Mouse (Mus musculus) embryonic facial prominence, embryonic 15.5 days (tissue): ENCODE data around the gene Kif1bp. TPM values are rescaled to one million over a fixed set of nuclear protein-coding genes. Genes with fewer than 3 reads are reported as not detected.
"Not testable (repeated sequence)": the region's sequence is repeated elsewhere in the genome, so short reads cannot be mapped to it uniquely, and the experiment has no call there.

ENCODE experiments used
- ATAC-seq: fragments of 200-750 bp; cut with Nextera tagmentation; 2 replicates; pipeline ENCODE4 v1.8.0; 2017; ENCODE audit warnings: low read depth, moderate TSS enrichment; ENCODE audit not compliant: insufficient number of reproducible peaks, low FRiP score, low TSS enrichment
- H3K27ac ChIP-seq: fragments of 300-500 bp; sonication (generic); replicated peaks from 2 replicates; pipeline ENCODE4 v1.5.1; 2015; ENCODE audit warnings: mild to moderate bottlenecking, inconsistent platforms
- H3K27me3 ChIP-seq: fragments of 300-500 bp; sonication (generic); 2 replicates; pipeline ENCODE4 v1.6.1; 2015; ENCODE audit warnings: inconsistent platforms
- H3K36me3 ChIP-seq: fragments of 300-500 bp; sonication (generic); 2 replicates; pipeline ENCODE4 v1.6.1; 2015; ENCODE audit warnings: mild to moderate bottlenecking, inconsistent platforms
- H3K4me1 ChIP-seq: fragments of 300-500 bp; sonication (generic); 2 replicates; pipeline ENCODE4 v1.6.1; 2015; ENCODE audit warnings: inconsistent platforms
- H3K4me2 ChIP-seq: fragments of 300-500 bp; sonication (generic); replicated peaks from 2 replicates; pipeline ENCODE4 v1.6.1; 2015; ENCODE audit warnings: mild to moderate bottlenecking, inconsistent platforms
- H3K4me3 ChIP-seq: fragments of 300-500 bp; sonication (generic); replicated peaks from 2 replicates; pipeline ENCODE4 v1.5.1; 2015; ENCODE audit warnings: mild to moderate bottlenecking, inconsistent platforms
- H3K9ac ChIP-seq: fragments of 300-500 bp; sonication (generic); 2 replicates; pipeline ENCODE4 v1.6.1; 2015; ENCODE audit warnings: inconsistent platforms
- H3K9me3 ChIP-seq: fragments of 300-500 bp; sonication (generic); replicated peaks from 2 replicates; pipeline ENCODE4 v1.6.1; 2016; ENCODE audit warnings: inconsistent platforms
- WGBS: fragments of 180-500 bp; shearing (Covaris S2); methylation state at CpG from one replicate; pipeline ENCODE4 v1.1.7; 2015; 5-methylcytosine and 5-hydroxymethylcytosine counted together
- polyA plus RNA-seq: library from polyadenylated mRNA; unstranded; fragments of >200 nt; fragmentation: Nextera tagmentation; extraction: Ambion mirVana; gene quantifications from 2 replicates; pipeline ENCODE4 v1.2.1, GENCODE M21; 2015

Gene Kif1bp
- polyA plus RNA-seq, 1 experiment from 2014 or later = 43.0 TPM

GRCm38 (mm10) chr10:62588616-62589015 is 10.4 kb upstream of the Kif1bp start:
- H3K9me3 ChIP-seq = no peaks in the 10 kb centered on the region
- no peak overlapping the region for H3K27ac ChIP-seq
- ATAC-seq = no peak
- H3K4me2 ChIP-seq = no peak overlapping the region
- WGBS = 76% methylated on average over 4 of the region's 4 CpGs
- no peaks in the 10 kb centered on the region for H3K4me1 ChIP-seq
- peaks cover 85% of the 10 kb centered on the region for H3K36me3 ChIP-seq
- H3K9ac ChIP-seq = no peak overlapping the region
- no peak overlapping the region for H3K4me3 ChIP-seq
- H3K27me3 ChIP-seq = no peaks in the 10 kb centered on the region

GRCm38 (mm10) chr10:62583245-62583644 is 5.0 kb upstream of the Kif1bp start:
- ATAC-seq = no peak
- H3K9me3 ChIP-seq = no peaks in the 10 kb centered on the region
- H3K36me3 ChIP-seq = peaks cover 75% of the 10 kb centered on the region
- no peak overlapping the region for H3K4me3 ChIP-seq
- H3K27ac ChIP-seq = no peak overlapping the region
- H3K4me1 ChIP-seq = peaks cover 3% of the 10 kb centered on the region; the same call in 1 of the 2 replicates
- H3K9ac ChIP-seq = no peak overlapping the region
- no peak overlapping the region for H3K4me2 ChIP-seq
- H3K27me3 ChIP-seq = no peaks in the 10 kb centered on the region
- WGBS = 94% methylated on average over 1 of the region's 1 CpGs

- Histone ChIP-seq H3K4me2 (no peak overlapping the region), H3K4me1 (peaks cover 3% of the 10 kb centered on the region; the same call in 1 of the 2 replicates), H3K9me3 (no peaks in the 10 kb centered on the region), H3K27me3 (no peaks in the 10 kb centered on the region), H3K4me3 (no peak overlapping the region), H3K36me3 (peaks cover 70% of the 10 kb centered on the region), H3K9ac (no peak overlapping the region), H3K27ac (no peak overlapping the region)
- ATAC-seq = no peak
- WGBS = 85% methylated on average over 7 of the region's 7 CpGs
Observed at GRCm38 (mm10) chr10:62582701-62583100, 4.4 kb upstream of the Kif1bp start.

- WGBS = 87% methylated on average over 17 of the region's 17 CpGs
- no peaks in the 10 kb centered on the region for H3K9me3 ChIP-seq
- H3K4me2 ChIP-seq = no peak overlapping the region
- no peak overlapping the region for H3K9ac ChIP-seq
- no peak for ATAC-seq
- no peak overlapping the region for H3K27ac ChIP-seq
- H3K36me3 ChIP-seq = peaks cover 65% of the 10 kb centered on the region
- no peaks in the 10 kb centered on the region for H3K27me3 ChIP-seq
- H3K4me3 ChIP-seq = no peak overlapping the region
- peaks cover 8% of the 10 kb centered on the region for H3K4me1 ChIP-seq
Observed at GRCm38 (mm10) chr10:62582263-62582662, 4.0 kb upstream of the Kif1bp start.

DNA sequence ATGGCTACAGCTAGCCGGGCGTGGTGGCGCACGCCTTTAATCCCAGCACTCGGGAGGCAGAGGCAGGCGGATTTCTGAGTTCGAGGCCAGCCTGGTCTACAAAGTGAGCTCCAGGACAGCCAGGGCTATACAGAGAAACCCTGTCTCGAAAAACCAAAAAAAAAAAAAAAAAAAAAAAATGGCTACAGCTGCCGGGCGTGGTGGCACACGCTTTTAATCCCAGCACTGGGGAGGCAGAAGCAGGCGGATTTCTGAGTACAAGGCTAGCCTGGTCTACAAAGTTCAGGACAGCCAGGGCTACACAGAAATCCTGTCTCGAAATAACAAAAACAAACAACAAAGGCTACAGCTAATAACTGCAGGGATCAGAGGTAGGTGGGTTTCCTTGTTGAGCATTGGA is 872 bp upstream of the Kif1bp start:
- Histone ChIP-seq H3K36me3 (peaks cover 48% of the 10 kb centered on the region), H3K4me1 (peaks cover 14% of the 10 kb centered on the region)
- not testable (repeated sequence) for H3K4me3 ChIP-seq, H3K27me3 ChIP-seq, ATAC-seq, H3K27ac ChIP-seq, H3K4me2 ChIP-seq, H3K9me3 ChIP-seq, H3K9ac ChIP-seq
- WGBS = 87% methylated on average over 12 of the region's 13 CpGs

DNA sequence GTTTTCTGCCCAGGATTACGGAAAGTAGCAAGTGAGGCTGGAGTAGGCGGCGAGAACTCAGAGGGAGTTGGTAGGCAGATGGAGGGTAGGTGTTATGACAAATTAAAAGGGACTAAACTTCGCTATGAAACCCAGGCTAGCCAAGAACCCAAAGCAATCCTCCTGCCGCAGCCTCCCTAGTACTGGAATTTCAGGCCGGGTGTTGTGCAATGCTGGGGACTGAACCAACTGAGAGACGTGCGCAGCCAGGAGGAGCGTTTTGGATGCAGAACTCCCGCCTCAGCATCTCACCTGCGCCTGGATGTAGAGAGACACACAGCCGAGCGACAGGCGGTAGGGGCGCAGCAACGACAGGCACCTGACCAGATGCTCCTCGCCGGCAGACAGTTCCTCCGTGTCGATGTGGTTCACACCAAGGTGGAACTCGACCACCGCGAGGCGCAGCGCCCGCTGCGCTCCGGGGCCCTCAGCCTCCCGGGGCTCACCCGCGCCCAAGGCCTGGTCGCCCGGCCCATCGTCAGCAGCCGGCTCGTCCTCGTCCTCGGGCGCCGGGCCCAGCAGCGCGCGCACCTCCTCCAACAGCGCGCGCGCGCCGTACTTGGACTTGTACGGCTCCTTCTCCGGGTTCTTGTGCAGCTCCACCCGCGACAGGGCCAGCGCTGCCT is 452 bp downstream of the Kif1bp start:
- Histone ChIP-seq H3K4me3 (peak overlapping the region; percentile 94), H3K4me1 (peaks cover 14% of the 10 kb centered on the region), H3K9me3 (no peaks in the 10 kb centered on the region), H3K36me3 (peaks cover 47% of the 10 kb centered on the region), H3K27me3 (no peaks in the 10 kb centered on the region), H3K27ac (peak overlapping the region; percentile 83), H3K4me2 (peak overlapping the region; percentile 85), H3K9ac (peak overlapping the region; percentile 76)
- WGBS = 1% methylated on average over 54 of the region's 54 CpGs
- ATAC-seq = peak; percentile 78

- H3K4me2 ChIP-seq = no peak overlapping the region
- H3K27me3 ChIP-seq = no peaks in the 10 kb centered on the region
- WGBS = 93% methylated on average over 13 of the region's 13 CpGs
- H3K9ac ChIP-seq = no peak overlapping the region
- H3K36me3 ChIP-seq = peaks cover 41% of the 10 kb centered on the region
- no peak overlapping the region for H3K4me3 ChIP-seq
- ATAC-seq = no peak
- peaks cover 14% of the 10 kb centered on the region for H3K4me1 ChIP-seq
- H3K27ac ChIP-seq = no peak overlapping the region
- no peaks in the 10 kb centered on the region for H3K9me3 ChIP-seq
Observed at GRCm38 (mm10) chr10:62575001-62575400, 3.3 kb downstream of the Kif1bp start.

DNA sequence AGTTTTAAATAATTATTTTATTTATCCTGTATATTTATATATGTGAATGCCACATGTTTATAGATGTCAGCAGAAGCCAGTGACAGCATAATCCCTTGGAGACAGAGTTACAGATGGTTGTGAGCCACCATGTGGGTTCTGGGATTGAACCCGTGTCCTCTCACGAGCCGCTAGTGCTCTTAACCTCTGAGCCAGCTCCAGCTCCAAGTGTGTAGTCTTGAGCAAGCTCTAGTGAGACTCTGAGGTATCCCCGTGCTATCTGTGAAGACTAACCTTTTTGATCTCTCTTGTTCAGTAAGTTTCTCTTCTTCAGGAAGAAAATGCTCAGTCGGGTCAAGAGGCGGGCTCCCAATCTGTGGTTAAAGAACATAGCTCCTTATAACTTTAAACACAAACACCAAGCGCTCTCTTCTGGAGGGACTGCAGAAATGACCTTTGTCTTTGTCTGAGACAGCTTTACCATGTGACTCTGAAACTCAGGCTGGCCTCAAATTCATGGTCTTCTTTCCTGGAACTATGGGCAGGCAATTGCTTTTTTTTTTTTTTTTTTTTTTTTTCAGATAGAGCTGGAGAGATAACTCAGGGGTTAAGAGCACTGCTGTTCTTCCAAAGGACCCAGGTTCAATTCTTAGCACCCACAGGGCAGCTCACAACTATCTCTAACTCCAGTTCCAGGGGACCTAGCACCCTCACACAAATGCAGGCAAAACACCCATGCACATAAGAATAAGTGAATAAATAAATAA is 8.0 kb downstream of the Kif1bp start:
- Histone ChIP-seq H3K27ac (no peak overlapping the region), H3K4me3 (no peak overlapping the region), H3K4me2 (no peak overlapping the region), H3K9me3 (no peaks in the 10 kb centered on the region), H3K36me3 (peaks cover 79% of the 10 kb centered on the region), H3K9ac (no peak overlapping the region), H3K4me1 (no peaks in the 10 kb centered on the region), H3K27me3 (no peaks in the 10 kb centered on the region)
- no peak for ATAC-seq
- whole genome bisulfite sequencing = 91% methylated on average over 7 of the region's 7 CpGs

DNA sequence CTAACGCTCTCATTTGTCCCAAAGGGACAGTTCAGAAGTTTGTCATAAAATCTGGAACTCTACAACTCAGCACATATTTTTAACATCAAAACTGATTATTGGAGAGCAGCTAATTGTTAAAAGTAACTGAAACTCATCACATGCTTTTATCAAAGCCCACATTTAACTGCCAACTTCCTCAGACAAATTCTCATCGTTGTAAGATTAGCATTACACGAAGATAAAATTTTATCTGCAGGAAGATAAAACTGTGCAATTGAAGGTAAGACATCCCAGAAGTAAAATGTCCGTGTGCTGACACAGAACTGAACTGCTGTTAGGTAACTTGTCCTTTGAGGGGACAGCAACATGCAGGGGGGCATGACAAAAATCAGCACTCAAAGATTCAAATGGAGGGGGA is 9.4 kb downstream of the Kif1bp start:
- Histone ChIP-seq H3K36me3 (peaks cover 83% of the 10 kb centered on the region), H3K4me1 (no peaks in the 10 kb centered on the region), H3K4me2 (no peak overlapping the region), H3K27ac (no peak overlapping the region), H3K4me3 (no peak overlapping the region), H3K27me3 (no peaks in the 10 kb centered on the region), H3K9ac (no peak overlapping the region), H3K9me3 (no peaks in the 10 kb centered on the region)
- no peak for ATAC-seq
- WGBS = 88% methylated on average over 4 of the region's 4 CpGs

DNA sequence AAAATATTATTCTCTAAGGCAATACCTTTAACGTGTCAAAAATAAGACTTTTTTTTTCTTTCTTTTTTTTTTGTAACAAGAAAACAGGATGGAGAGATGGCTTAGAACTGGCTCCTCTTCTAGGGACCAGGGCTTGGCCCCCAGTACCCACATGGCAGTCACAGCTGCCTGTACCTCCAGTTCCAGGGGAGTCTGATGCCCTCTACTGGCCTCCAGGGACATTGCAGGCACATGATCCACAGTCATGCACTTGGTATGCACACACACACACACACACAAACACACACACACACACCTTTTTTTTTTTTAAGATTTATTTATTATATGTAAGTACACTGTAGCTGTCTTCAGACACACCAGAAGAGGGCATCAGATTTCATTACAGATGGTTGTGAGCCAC is 20.5 kb downstream of the Kif1bp start:
- ATAC-seq = no peak
- H3K27me3 ChIP-seq = no peaks in the 10 kb centered on the region
- H3K4me2 ChIP-seq = no peak overlapping the region
- H3K4me1 ChIP-seq = no peaks in the 10 kb centered on the region
- H3K4me3 ChIP-seq = no peak overlapping the region
- 93% methylated on average over 1 of the region's 1 CpGs for WGBS
- no peak overlapping the region for H3K9ac ChIP-seq
- peaks cover 43% of the 10 kb centered on the region for H3K36me3 ChIP-seq
- H3K9me3 ChIP-seq = no peaks in the 10 kb centered on the region
- no peak overlapping the region for H3K27ac ChIP-seq

- H3K9ac ChIP-seq = no peak overlapping the region
- 86% methylated on average over 6 of the region's 6 CpGs for WGBS
- H3K4me3 ChIP-seq = no peak overlapping the region
- H3K27ac ChIP-seq = no peak overlapping the region
- no peak for ATAC-seq
- no peaks in the 10 kb centered on the region for H3K4me1 ChIP-seq
- peaks cover 31% of the 10 kb centered on the region for H3K36me3 ChIP-seq
- H3K9me3 ChIP-seq = no peaks in the 10 kb centered on the region
- H3K27me3 ChIP-seq = no peaks in the 10 kb centered on the region
- no peak overlapping the region for H3K4me2 ChIP-seq
Observed at GRCm38 (mm10) chr10:62556558-62556901, 21.7 kb downstream of the Kif1bp start.
